Mouse (Mus musculus) ES-Bruce4 (cell line): ENCODE results near the gene Ahcyl1. TPM values are rescaled to one million over a fixed set of nuclear protein-coding genes. Genes with fewer than 3 reads are reported as not detected.

Experiments used
- H3K27ac ChIP-seq: 2 replicates; pipeline ENCODE4 v1.5.1; 2012; ENCODE audit warnings: low read length, inconsistent platforms; ENCODE audit not compliant: insufficient read depth
- H3K27me3 ChIP-seq: 2 replicates; pipeline ENCODE4 v1.6.1; 2012; ENCODE audit warnings: mild to moderate bottlenecking, low read length, inconsistent platforms; ENCODE audit not compliant: control insufficient read depth, poor library complexity, insufficient read depth, severe bottlenecking
- H3K36me3 ChIP-seq: 2 replicates; pipeline ENCODE4 v1.6.1; 2012; ENCODE audit warnings: inconsistent platforms, mild to moderate bottlenecking, low read length, moderate library complexity; ENCODE audit not compliant: control insufficient read depth, poor library complexity, insufficient read depth, severe bottlenecking
- H3K4me1 ChIP-seq: one replicate; pipeline ENCODE4 v1.8.1; 2011; ENCODE audit warnings: low read length; ENCODE audit not compliant: control insufficient read depth, insufficient read depth
- H3K4me3 ChIP-seq: 2 replicates; pipeline ENCODE4 v1.5.1; 2011; ENCODE audit warnings: low read depth, mild to moderate bottlenecking, low read length
- H3K9ac ChIP-seq: 2 replicates; pipeline ENCODE4 v1.6.1; 2012; ENCODE audit warnings: low read depth, mild to moderate bottlenecking, inconsistent platforms; ENCODE audit not compliant: poor library complexity, severe bottlenecking
- H3K9me3 ChIP-seq: replicated peaks from 2 replicates; pipeline ENCODE4 v1.6.1; 2012; ENCODE audit warnings: mild to moderate bottlenecking, low read length, inconsistent platforms; ENCODE audit not compliant: control insufficient read depth, poor library complexity, insufficient read depth, severe bottlenecking
- CTCF ChIP-seq: IDR thresholded peaks from one replicate; pipeline ENCODE4 v1.8.1; 2011; ENCODE audit warnings: low read depth, low read length
- EP300 ChIP-seq: IDR thresholded peaks from 2 replicates; pipeline ENCODE4 v1.6.1; 2011; ENCODE audit warnings: low read depth, low read length; ENCODE audit not compliant: insufficient read depth
- POLR2A ChIP-seq: IDR thresholded peaks from one replicate; pipeline ENCODE4 v1.8.1; 2011; ENCODE audit warnings: low read length; ENCODE audit not compliant: insufficient read depth
- polyA plus RNA-seq: library from polyadenylated mRNA; stranded (reverse); fragments of >200 nt; gene quantifications from 2 replicates; pipeline ENCODE4 v1.2.4, GENCODE M21; 2011; ENCODE audit warnings: low read depth; ENCODE audit not compliant: missing spikeins, insufficient read depth, insufficient read length

Gene Ahcyl1
- polyA plus RNA-seq, 1 experiment, result 179 TPM

DNA sequence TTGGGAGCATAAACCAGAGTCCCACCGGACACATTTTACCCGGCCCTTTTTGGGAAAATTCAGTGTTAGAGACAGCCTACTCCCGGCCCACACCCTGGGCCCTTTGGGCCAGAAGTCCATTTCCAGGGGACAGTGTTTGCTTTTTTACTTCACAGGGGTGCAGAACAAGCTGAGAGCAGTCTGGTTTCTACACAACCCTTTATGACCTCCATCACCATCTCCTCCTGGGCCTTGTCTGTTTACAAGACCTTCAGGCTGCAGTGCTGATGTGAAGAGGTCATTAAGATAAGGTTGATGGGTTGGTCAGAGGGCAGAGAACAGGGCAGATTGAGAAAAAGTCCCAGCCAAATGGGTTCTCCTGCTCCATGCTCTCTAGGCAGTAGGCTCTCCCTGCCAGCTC lies 550 bp upstream of the Ahcyl1 start:
- no peak overlapping the region for H3K9ac ChIP-seq
- no peaks in the 10 kb centered on the region for H3K36me3 ChIP-seq
- TF ChIP-seq CTCF, result no peak
- no peak for TF ChIP-seq POLR2A
- TF ChIP-seq EP300, result no peak
- no peaks in the 10 kb centered on the region for H3K4me1 ChIP-seq
- H3K27ac ChIP-seq, result no peak overlapping the region
- no peaks in the 10 kb centered on the region for H3K27me3 ChIP-seq
- no peaks in the 10 kb centered on the region for H3K9me3 ChIP-seq
- H3K4me3 ChIP-seq, result no peak overlapping the region

DNA sequence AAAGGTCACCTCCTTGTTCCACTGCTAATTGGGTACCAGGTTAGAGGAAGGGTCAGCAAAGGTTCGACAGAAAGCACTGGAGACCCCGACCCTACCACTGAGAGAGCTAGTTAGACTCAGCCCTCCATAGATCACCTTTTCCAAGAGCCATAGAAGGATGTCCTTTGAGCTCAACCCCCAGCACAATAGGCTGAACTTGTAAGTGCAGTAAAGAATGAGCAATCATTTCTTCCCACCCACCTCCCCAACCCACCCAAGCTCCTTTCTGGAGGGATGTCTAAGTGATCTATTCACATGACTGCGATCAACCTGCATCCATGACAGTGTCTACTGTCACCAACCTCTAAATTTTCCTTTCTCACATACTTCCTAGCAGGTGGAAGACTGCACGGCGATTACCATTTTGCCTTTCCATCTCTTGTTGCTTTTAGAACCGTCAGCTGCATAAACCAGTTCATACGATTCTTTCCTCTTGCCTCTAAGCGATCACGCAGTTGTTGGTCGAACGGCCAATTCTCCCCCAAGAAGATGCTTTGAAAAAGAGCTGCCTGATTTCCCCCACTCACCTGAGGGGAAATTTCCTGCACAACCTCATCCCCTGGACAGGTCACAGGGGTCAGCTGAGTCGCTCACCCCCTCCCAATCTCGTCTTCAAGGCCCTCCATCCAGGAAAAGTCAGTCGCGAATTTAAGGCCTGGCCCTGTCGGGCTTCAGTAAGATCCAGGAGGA lies 977 bp downstream of the Ahcyl1 start:
- Histone ChIP-seq H3K9ac (peak overlapping the region; percentile 77), H3K27me3 (no peaks in the 10 kb centered on the region), H3K4me1 (no peaks in the 10 kb centered on the region), H3K36me3 (no peaks in the 10 kb centered on the region), H3K9me3 (no peaks in the 10 kb centered on the region), H3K4me3 (peak overlapping the region; percentile 85), H3K27ac (no peak overlapping the region)
- TF ChIP-seq POLR2A, result no peak

DNA sequence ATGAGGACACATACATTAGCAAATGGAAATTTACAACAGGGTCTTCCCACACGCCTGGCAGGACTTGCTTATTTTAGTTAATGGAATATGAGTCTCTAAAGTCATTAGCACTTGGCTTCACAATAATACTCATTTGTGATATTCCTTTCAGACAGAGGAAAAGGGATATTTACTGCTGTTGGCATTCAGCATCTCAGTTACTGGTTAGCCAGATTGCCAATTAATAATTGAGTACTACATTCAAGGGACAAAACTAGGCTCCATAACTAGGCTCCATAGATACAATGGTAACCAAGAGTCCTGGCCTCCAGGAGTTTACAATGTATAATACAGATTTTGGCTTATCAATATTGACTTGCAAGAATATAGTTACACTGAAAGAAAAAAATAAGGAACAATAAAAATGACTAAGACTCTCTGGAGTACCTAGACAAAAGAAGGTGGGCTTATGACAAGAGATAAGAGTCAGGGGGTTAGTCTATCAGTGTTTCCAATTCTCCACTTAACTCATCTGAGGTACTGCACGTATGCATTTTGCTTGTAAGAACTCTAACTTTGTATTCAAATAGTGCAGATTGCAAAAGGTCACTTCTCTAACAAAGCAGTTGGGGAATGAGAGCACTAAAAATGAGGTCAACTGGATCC lies 2.0 kb downstream of the Ahcyl1 start:
- H3K9ac ChIP-seq, result peak overlapping the region; percentile 77; the same call in 1 of the 2 replicates
- no peaks in the 10 kb centered on the region for H3K4me1 ChIP-seq
- H3K9me3 ChIP-seq, result no peaks in the 10 kb centered on the region
- H3K27me3 ChIP-seq, result no peaks in the 10 kb centered on the region
- no peak overlapping the region for H3K27ac ChIP-seq
- no peak overlapping the region for H3K4me3 ChIP-seq
- no peaks in the 10 kb centered on the region for H3K36me3 ChIP-seq
- TF ChIP-seq EP300, result no peak
- TF ChIP-seq CTCF, result no peak
- TF ChIP-seq POLR2A, result no peak

DNA sequence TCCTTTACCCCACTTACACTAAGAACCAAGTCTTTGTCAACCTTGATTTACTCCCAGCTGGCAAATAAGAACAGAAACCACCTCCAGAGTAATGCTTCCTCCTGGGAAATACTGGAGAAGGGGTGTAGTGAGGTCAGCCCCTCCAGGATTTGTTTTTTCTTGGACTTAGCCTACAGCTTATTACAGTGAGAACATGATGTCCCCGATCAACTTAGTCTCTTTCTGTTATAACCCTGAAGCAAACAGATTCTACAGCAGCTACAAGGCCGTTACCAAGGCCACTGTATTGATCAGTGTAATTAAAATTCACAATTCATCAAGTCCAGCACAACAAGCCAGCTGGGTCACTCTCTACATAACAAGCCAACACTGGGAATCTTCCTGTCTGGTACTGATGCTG lies 6.0 kb downstream of the Ahcyl1 start:
- H3K4me3 ChIP-seq, result no peak overlapping the region
- no peak for TF ChIP-seq EP300
- TF ChIP-seq CTCF, result no peak
- TF ChIP-seq POLR2A, result no peak
- H3K9me3 ChIP-seq, result no peaks in the 10 kb centered on the region
- H3K9ac ChIP-seq, result no peak overlapping the region
- no peaks in the 10 kb centered on the region for H3K27me3 ChIP-seq
- no peaks in the 10 kb centered on the region for H3K4me1 ChIP-seq
- H3K36me3 ChIP-seq, result no peaks in the 10 kb centered on the region
- no peak overlapping the region for H3K27ac ChIP-seq

DNA sequence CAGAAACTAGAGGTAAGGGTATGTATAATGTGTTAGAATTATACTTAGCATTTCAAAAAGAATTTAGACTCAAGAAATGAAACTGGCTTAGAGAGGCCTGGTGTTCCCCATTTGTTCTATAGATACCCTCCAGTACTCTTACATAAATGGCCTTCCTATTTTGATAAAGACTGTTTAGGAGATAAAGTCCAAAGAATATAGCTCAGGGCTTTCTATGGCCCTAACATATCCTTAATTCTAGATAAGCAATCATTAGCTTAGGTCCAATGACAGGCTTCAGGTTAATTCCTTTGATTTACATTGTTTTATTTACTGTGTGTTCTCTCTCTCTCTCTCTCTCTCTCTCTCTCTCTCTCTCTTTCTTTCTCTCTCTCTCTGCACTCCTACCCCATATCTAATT lies 7.1 kb downstream of the Ahcyl1 start:
- no peak overlapping the region for H3K9ac ChIP-seq

DNA sequence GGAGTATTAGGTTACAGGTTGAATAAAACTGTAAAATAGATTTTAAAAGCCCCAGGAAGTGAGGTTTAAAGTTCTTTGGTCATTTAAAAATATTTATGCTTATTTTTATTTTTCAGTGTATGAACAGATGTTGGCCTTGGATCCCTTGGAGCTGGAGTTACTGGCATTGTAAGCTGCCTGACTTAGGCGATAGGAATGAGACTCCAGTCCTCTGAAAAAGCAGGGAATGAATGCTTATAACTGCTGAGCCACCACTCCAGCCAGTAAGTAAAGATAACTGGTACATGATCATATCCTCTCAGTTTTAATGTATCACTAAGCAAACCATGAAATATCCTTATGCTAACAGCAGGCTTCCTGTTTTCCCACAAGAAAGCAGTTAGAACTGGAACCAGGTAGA lies 8.1 kb downstream of the Ahcyl1 start:
- TF ChIP-seq POLR2A (no peak), CTCF (no peak)
- Histone ChIP-seq H3K4me3 (no peak overlapping the region), H3K27me3 (no peaks in the 10 kb centered on the region), H3K9ac (no peak overlapping the region), H3K36me3 (no peaks in the 10 kb centered on the region), H3K27ac (no peak overlapping the region), H3K4me1 (no peaks in the 10 kb centered on the region), H3K9me3 (no peaks in the 10 kb centered on the region)

More for the DNA sequence above, 7.1 kb downstream of the Ahcyl1 start:
- Histone ChIP-seq H3K9me3 (no peaks in the 10 kb centered on the region), H3K36me3 (no peaks in the 10 kb centered on the region), H3K4me1 (no peaks in the 10 kb centered on the region), H3K4me3 (no peak overlapping the region), H3K27ac (no peak overlapping the region), H3K27me3 (no peaks in the 10 kb centered on the region)
- TF ChIP-seq EP300 (no peak), POLR2A (no peak), CTCF (no peak)
